ENCODE assay signal across 7 mouse cellular contexts in genomic region chr8:108910843-108911242, GRCm38 (mm10).
DNase-seq lines count a peak whose midpoint lies in the region; ATAC-seq and TF ChIP-seq lines count a peak whose summit lies in the region.

No protein-coding gene starts in this region.

- no peak for TF ChIP-seq POLR2A in cerebellum, adult 2 months (IDR thresholded peaks at IDR 0.05; ENCODE audit: borderline replicate concordance, insufficient read depth, low read length)

- ATAC-seq in liver, embryonic 11.5 days (replicated peaks; ENCODE audit: low FRiP score), result peak; percentile 27; the same call in 1 of the 2 replicates
- ATAC-seq in forebrain, embryonic 16.5 days, result no peak
- no peak for ATAC-seq in hindbrain, embryonic 14.5 days (ENCODE audit: low FRiP score)
- no peak for ATAC-seq in midbrain, embryonic 16.5 days

- no peaks in the 10 kb centered on the region for H3K9me3 ChIP-seq in liver, embryonic 11.5 days (ENCODE audit: control insufficient read depth, low read length)
- no peaks in the 10 kb centered on the region for H3K9me3 ChIP-seq in forebrain, embryonic 16.5 days (ENCODE audit: control insufficient read depth, low read length)
- no peaks in the 10 kb centered on the region for H3K9me3 ChIP-seq in hindbrain, embryonic 14.5 days (ENCODE audit: control insufficient read depth, low read length)
- no peaks in the 10 kb centered on the region for H3K9me3 ChIP-seq in midbrain, embryonic 16.5 days (replicated peaks; ENCODE audit: control insufficient read depth, low read length, poor library complexity, severe bottlenecking)

- peaks cover 2% of the 10 kb centered on the region for H3K4me1 ChIP-seq in liver, embryonic 11.5 days (replicated peaks; ENCODE audit: control insufficient read depth, insufficient read depth, low read length)
- H3K4me1 ChIP-seq in forebrain, embryonic 16.5 days (replicated peaks; ENCODE audit: control insufficient read depth, insufficient read depth, low read length), result peaks cover 25% of the 10 kb centered on the region
- H3K4me1 ChIP-seq in hindbrain, embryonic 14.5 days (replicated peaks; ENCODE audit: control insufficient read depth, insufficient read depth, low read length), result peaks cover 32% of the 10 kb centered on the region
- H3K4me1 ChIP-seq in midbrain, embryonic 16.5 days (ENCODE audit: control insufficient read depth, insufficient read depth, low read length), result peaks cover 48% of the 10 kb centered on the region
- H3K4me1 ChIP-seq in cerebellum, adult 2 months (ENCODE audit: control insufficient read depth, insufficient read depth, low read length), result no peaks in the 10 kb centered on the region

- DNase-seq in liver, embryonic 11.5 days (ENCODE audit: low spot score), result no peak
- DNase-seq in liver, result no peak
- no peak for DNase-seq in hindbrain, embryonic 14.5 days (ENCODE audit: low spot score)
- DNase-seq in cerebellum, adult 2 months, result no peak
- DNase-seq in cerebellum, adult 9-10 months, result no peak

- H3K4me3 ChIP-seq in liver, embryonic 11.5 days (ENCODE audit: low read depth, low read length), result no peak overlapping the region
- H3K4me3 ChIP-seq in forebrain, embryonic 16.5 days (replicated peaks; ENCODE audit: low read length), result no peak overlapping the region
- no peak overlapping the region for H3K4me3 ChIP-seq in hindbrain, embryonic 14.5 days (replicated peaks; ENCODE audit: low read length)
- no peak overlapping the region for H3K4me3 ChIP-seq in midbrain, embryonic 16.5 days (ENCODE audit: low read depth, low read length)
- H3K4me3 ChIP-seq in cerebellum, adult 2 months (replicated peaks; ENCODE audit: insufficient read depth, low read depth, low read length), result no peak overlapping the region

- WGBS in liver, embryonic 11.5 days, result 79% methylated on average over 12 of the region's 12 CpGs
- WGBS in forebrain, embryonic 16.5 days, result 88% methylated on average over 12 of the region's 12 CpGs
- WGBS in hindbrain, embryonic 14.5 days, result 78% methylated on average over 12 of the region's 12 CpGs
- 69% methylated on average over 12 of the region's 12 CpGs for WGBS in midbrain, embryonic 16.5 days
- 64% methylated on average over 12 of the region's 12 CpGs for WGBS in cerebellum, adult 2 months

- no peaks in the 10 kb centered on the region for H3K27me3 ChIP-seq in liver, embryonic 11.5 days (replicated peaks; ENCODE audit: control insufficient read depth, insufficient read depth, low read length)
- no peaks in the 10 kb centered on the region for H3K27me3 ChIP-seq in forebrain, embryonic 16.5 days (replicated peaks; ENCODE audit: control insufficient read depth, insufficient read depth, low read length)
- no peaks in the 10 kb centered on the region for H3K27me3 ChIP-seq in hindbrain, embryonic 14.5 days (ENCODE audit: control insufficient read depth, insufficient read depth, low read length)
- no peaks in the 10 kb centered on the region for H3K27me3 ChIP-seq in midbrain, embryonic 16.5 days (ENCODE audit: control insufficient read depth, insufficient read depth, low read depth, low read length)
- no peaks in the 10 kb centered on the region for H3K27me3 ChIP-seq in cerebellum, adult 2 months (ENCODE audit: control insufficient read depth, insufficient read depth, low read length)

- no peak overlapping the region for H3K27ac ChIP-seq in liver, embryonic 11.5 days (ENCODE audit: low read depth, low read length)
- H3K27ac ChIP-seq in forebrain, embryonic 16.5 days (ENCODE audit: low read length), result 0 out of 2 replicates have a peak overlapping the region, but pooled peaks have one; percentile 16
- H3K27ac ChIP-seq in hindbrain, embryonic 14.5 days, result peak overlapping the region; percentile 70
- H3K27ac ChIP-seq in midbrain, embryonic 16.5 days (ENCODE audit: low read length), result peak overlapping the region; percentile 73
- H3K27ac ChIP-seq in cerebellum, adult 2 months (ENCODE audit: insufficient read depth, low read length), result no peak overlapping the region

- no peak overlapping the region for H3K9ac ChIP-seq in liver, embryonic 11.5 days (ENCODE audit: low read depth, low read length)
- H3K9ac ChIP-seq in forebrain, embryonic 16.5 days (replicated peaks; ENCODE audit: low read depth, low read length), result no peak overlapping the region
- peak overlapping the region; percentile 34; the same call in 1 of the 2 replicates for H3K9ac ChIP-seq in hindbrain, embryonic 14.5 days
- H3K9ac ChIP-seq in midbrain, embryonic 16.5 days (ENCODE audit: low read depth, low read length), result 0 out of 2 replicates have a peak overlapping the region, but pooled peaks have one; percentile 31

- no peak for TF ChIP-seq CTCF in cerebellum, adult 2 months (IDR thresholded peaks at IDR 0.05; ENCODE audit: borderline replicate concordance, insufficient read depth, low read depth, low read length)

- no peak overlapping the region for H3K4me2 ChIP-seq in liver, embryonic 11.5 days
- no peak overlapping the region for H3K4me2 ChIP-seq in forebrain, embryonic 16.5 days (ENCODE audit: low read length)
- H3K4me2 ChIP-seq in hindbrain, embryonic 14.5 days (replicated peaks), result no peak overlapping the region
- H3K4me2 ChIP-seq in midbrain, embryonic 16.5 days (ENCODE audit: low read length), result no peak overlapping the region

- H3K36me3 ChIP-seq in liver, embryonic 11.5 days (ENCODE audit: control insufficient read depth, insufficient read depth, low read length), result no peaks in the 10 kb centered on the region; the same call in 1 of the 2 replicates
- H3K36me3 ChIP-seq in forebrain, embryonic 16.5 days (ENCODE audit: control insufficient read depth, insufficient read depth), result no peaks in the 10 kb centered on the region; the same call in 1 of the 2 replicates
- H3K36me3 ChIP-seq in hindbrain, embryonic 14.5 days (replicated peaks; ENCODE audit: control insufficient read depth, insufficient read depth), result no peaks in the 10 kb centered on the region
- no peaks in the 10 kb centered on the region for H3K36me3 ChIP-seq in midbrain, embryonic 16.5 days (ENCODE audit: control insufficient read depth, insufficient read depth, low read length)

Comparison
In these comparisons a context has a peak if more than half of its experiments do, and no peak if none do; other contexts are left out.
1. H3K27ac ChIP-seq: peak in forebrain, embryonic 16.5 days (single experiment), hindbrain, embryonic 14.5 days (single experiment) and midbrain, embryonic 16.5 days (single experiment); none in liver, embryonic 11.5 days (single experiment) and cerebellum, adult 2 months (single experiment).
2. H3K9ac ChIP-seq: peak in hindbrain, embryonic 14.5 days (single experiment) and midbrain, embryonic 16.5 days (single experiment); none in liver, embryonic 11.5 days (single experiment) and forebrain, embryonic 16.5 days (single experiment).